Mouse (Mus musculus): Measurements from ENCODE around the gene Pitpnm2.

- TF ChIP-seq POLR2A (IDR thresholded peaks at IDR 0.05; ENCODE audit: control insufficient read depth in 1 of 2, insufficient read depth in 1 of 2, low read depth in 1 of 2, low read length in 2 of 2, poor library complexity in 1 of 2) (no peak), ZNF384 (IDR thresholded peaks at IDR 0.05; ENCODE audit: low read depth, low read length) (no peak), TCF12 (IDR thresholded peaks at IDR 0.05; ENCODE audit: low read depth, low read length) (no peak), E2F4 (IDR thresholded peaks at IDR 0.05; ENCODE audit: borderline replicate concordance, low read depth, low read length) (no peak)
These were observed 22.4 kb downstream of the Pitpnm2 start for GRCm38 (mm10) chr5:124227193-124227592.

Data from MEL (cell line).